Mouse (Mus musculus) heart, postnatal 0 days (tissue): ENCODE data around the gene Fgfr2.

Experiments
- CTCF ChIP-seq: IDR thresholded peaks from 2 replicates; pipeline ENCODE4 v1.5.1; 2016; ENCODE audit warnings: antibody characterized with exemption, control low read depth, low read depth
- EP300 ChIP-seq: IDR thresholded peaks from 2 replicates; pipeline ENCODE4 v1.6.1; 2016; ENCODE audit warnings: antibody characterized with exemption, low read depth

DNA sequence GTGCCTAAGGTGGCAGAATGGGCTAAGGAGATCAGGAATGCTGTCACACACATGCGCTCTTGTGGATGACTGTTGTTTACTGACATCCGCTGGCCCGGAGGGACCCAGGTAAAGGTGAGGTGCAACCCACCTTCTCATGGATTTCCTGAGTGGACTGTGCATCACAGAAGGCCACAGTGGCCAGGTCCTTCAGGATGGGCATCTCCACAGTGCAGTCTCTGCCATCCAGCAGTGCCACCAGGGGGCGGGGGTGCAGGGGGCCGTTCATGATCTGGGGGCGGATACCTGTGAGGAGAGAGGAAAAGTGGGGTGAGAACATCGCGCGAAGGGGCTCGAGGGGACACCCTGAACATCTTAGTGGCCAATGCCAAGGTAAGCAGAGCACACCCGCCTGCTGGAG is 124.1 kb downstream of the Fgfr2 start:
- TF ChIP-seq CTCF (no peak), EP300 (no peak)
